Mouse (Mus musculus) stomach, postnatal 0 days (tissue): ENCODE data around the gene Kcnc4.

Experiments used
- CTCF ChIP-seq: IDR thresholded peaks from 2 replicates; pipeline ENCODE4 v1.5.1; 2016; ENCODE audit warnings: antibody characterized with exemption, low read depth, mild to moderate bottlenecking, moderate library complexity
- EP300 ChIP-seq: optimal IDR thresholded peaks from 2 replicates; pipeline ENCODE3; 2016; ENCODE audit warnings: antibody characterized with exemption

- TF ChIP-seq CTCF = no peak
- no peak for TF ChIP-seq EP300
Observed at GRCm38 (mm10) chr3:107401401-107401800, 58.0 kb downstream of the Kcnc4 start.
